Mouse (Mus musculus) megakaryocyte progenitor cell, adult 5-6 weeks (primary cell): ENCODE results near the gene Chd3. TPM values are rescaled to one million over a fixed set of nuclear protein-coding genes. Genes with fewer than 3 reads are reported as not detected.
"Not testable (repeated sequence)": the region's sequence is repeated elsewhere in the genome, so short reads cannot be mapped to it uniquely, and the experiment has no call there.

ENCODE experiments used
- ATAC-seq: replicated peaks from 2 replicates; pipeline ENCODE4 v1.8.0; 2016; ENCODE audit warnings: mild to moderate bottlenecking, moderate TSS enrichment, inconsistent platforms; ENCODE audit not compliant: poor library complexity
- total RNA-seq, 2 experiments: library from RNA; stranded (forward) in 1 of 2; stranded (reverse) in 1 of 2; fragments of 157-497, 149-512 nt in 1 of 2; fragments of 200-1000 nt in 1 of 2; gene quantifications; 2 replicates each; pipeline versions ENCODE4 v1.2.3 to v1.2.4; 2015 to 2017

The Chd3 gene
- total RNA-seq, 2 experiments from 2014 or later = 19.9 to 22.4 TPM

DNA sequence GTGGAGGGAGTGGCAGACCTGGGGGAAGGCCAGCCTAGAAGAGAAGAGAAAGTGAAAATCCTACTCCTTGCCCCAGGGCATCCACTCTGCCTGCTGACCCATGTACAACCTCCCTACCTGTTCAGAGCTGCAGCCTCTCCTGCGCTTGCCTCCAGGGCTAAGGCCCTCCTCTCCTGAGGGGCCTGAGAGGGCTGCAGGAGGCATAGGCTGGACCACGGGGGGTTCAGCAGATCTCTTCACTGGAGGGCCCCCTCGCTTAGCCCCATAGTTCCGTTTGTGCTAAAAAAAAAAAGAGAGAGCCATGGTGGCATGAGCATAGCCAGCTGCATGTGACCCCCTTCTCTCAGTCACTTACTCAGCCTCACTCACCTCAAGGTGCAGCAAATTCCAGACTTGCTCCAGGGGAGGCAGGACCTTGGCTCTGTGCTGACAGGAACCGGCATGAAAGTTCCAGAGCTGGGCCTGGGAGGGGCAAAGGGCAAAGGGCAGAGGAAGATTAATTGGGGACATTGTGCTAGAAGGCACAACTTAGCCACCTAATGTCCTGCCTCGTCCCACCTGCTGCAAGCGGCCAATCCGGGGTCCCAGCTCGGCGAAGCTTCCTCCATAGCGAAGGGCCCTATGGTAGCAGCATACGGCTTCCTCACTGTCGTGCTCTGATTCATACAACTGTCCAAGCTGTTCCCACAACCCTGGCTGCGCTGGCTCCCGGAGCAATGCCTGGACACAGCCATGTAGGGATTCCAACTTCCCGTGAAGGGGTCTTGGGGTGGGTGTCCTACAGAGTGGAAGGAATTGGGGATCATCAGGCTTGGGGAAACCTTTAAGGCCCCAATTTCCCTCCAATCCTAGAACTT, 37.9 kb upstream of the Chd3 start:
- no peak for ATAC-seq

DNA sequence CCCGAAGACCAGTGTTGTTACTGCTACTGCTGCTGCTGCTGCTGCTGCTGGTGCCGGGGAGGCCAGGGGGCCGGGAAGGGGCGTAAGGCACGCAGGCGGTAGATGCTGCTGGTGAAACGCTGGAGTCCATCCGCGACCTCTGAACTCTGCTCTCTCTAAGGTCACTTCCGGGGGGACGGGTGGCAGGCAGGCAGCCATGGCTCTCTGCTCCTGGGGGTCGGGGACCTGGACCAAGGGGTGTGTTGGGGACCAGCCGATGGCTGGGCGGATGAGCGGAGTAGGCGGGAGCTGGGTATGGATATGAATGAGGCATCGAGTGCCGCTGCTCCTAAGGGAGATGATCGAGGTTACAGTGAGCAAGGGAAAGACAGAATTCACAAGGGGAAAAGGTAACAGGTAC, 37.1 kb upstream of the Chd3 start:
- no peak for ATAC-seq

DNA sequence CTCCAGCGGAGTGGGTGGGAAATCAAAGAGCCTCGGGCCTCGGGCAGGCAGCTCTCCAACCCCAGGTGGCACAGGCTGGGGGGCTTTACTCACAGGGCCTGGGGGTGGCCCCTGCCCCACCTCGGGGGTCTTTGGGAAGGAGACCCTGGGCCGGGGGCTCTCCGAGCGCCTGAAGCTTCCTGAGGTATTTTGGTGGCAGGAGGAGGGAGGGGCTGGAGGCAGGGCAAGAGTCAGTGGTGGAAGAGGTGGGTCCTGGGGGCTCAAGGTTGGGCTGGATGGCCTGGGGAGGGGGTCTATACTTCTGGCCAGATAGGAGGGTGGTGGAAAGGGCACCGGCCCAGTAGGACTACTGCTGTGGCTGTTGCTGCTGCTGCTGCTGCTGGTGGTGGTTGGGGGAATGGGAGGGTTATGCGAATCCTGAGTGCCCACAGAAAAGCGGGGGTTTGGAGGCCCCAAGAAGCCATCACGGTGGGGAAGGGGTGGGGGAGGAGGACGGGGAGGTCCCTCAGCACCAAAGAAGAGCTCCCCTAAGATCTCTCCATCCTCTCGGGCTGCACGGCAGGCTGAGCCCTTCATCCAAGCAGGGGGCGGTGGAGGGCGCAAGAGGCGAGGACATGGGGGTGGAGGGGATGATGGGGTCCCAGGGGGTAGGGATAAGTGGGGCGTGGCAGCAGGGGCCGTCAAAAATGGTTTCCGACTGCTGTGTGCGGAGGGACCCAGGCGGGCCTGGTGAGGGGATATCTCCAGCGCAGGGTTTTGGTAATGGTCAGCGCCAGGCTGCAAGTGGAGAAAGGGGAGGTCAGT, 36.4 kb upstream of the Chd3 start:
- no peak for ATAC-seq

DNA sequence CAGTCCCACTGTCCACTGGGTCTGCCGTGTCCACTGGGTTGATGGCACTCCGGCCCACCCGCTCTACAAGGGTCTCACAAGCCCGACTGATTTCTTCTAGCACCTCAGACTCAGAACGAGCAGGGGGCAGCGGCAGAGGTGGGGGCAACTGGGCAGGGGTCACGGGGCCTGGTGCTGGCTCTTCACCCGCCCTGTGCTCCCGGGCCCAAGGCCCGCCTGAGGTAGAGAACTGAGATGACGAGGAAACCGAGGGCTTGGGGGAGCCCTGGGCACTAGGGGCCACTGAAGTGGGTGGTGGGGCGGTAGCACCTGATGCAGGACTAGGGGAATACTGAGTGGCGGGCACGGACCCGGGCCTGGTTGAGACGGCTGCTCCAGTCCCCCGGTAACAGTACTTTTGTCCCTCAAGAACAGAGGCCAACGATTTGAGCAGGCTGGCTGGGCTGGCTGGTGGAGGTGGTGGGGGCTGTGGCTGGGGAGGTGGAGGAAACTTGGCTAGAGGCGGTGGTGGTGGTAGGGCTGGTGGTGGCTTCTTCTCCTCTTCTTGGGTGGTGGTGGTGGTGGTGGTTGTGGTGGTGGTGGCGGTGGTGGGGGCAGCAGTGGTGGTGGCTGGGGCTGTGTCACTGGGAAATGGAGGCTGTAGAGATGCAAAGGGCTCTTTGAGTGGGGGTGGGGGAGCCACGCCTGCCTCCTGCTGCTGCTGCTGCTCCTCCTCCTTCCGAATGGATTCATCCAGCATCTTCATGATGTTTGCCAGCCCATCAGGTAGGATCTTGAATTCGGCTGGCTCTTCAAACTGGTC, 35.6 kb upstream of the Chd3 start:
- no peak for ATAC-seq

DNA sequence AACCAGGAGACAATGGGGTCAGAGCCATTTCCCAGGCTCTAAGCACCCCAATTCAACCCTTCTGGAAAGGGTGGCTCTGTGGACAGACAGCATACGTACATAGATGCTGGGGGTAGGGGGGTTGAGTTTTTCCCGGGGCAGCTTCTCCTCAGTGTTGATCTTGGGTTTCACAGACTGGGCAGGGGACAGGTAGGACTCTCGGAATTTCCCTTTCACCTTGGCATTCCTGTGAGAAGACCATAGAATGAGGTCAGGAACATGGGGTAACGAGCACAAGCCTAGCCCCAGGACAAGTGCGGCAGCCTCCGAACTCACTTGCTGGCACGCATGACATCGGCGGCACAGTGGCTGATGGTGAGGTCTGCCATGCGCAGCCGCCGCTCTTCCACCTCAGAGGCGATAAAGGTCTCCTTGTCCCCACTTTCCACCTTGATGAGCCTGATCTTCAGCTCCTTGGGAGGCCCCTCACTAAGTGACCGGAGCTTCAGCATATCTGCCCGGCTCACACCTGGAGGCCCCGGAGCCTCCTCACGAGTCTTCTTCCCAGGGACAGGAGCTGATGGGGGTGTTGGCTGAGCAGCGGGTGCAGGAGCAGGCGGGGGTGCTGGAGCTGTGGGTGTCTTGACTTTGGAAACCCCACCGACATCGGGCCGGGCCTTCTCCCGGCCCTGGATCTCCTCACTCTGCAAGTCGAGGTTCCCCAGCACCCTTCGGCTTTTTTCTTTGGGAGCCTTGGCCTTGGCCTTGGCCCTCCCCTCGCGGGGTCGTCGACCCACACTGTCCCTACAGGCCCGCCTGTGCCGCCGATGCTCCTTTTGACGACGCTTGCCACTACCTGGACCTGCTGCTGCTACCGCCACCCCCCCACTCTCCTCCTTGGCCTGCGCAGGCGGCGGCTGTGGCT, 34.7 kb upstream of the Chd3 start:
- ATAC-seq = no peak

DNA sequence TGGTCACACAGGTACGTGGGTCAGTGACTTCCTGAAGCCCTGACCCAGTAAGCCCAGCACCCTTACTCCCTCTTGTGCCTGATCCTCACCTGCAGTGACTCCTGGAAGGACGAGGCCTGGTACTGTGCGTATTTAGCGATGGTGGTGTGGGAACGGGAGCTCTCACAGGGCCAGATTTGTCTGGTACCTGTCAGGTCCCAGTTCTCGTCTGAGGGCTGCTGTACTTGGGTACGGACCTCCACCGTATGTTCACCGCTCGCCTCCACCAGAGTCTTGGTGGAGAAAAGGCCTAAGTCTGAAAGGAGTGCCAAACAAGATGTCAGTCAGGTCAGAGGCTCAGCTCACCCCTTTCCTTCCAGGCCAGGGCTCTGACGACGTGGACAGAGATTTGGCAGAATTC, 32.8 kb upstream of the Chd3 start:
- ATAC-seq = no peak

DNA sequence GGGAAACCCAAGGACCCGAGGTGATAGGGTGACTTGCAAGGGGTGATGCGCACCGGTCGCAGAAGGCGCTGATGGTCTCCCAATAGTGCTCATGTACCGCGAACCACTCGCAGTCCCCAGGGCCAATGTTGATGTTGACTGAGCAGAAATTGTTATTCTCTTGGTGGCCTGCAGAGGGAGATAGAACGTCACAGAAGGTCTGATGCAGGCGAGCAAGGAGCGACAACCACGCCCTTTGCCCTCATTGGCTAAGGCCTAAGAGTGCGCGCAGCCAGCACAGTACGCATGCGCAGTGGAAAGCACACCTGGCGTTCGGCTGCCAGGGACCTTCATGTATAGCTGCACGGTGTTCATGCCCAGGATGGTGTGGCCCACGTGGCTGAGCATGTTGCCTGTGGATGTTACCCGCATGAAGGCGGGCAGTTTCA, 32.0 kb upstream of the Chd3 start:
- ATAC-seq = peak; percentile 97

DNA sequence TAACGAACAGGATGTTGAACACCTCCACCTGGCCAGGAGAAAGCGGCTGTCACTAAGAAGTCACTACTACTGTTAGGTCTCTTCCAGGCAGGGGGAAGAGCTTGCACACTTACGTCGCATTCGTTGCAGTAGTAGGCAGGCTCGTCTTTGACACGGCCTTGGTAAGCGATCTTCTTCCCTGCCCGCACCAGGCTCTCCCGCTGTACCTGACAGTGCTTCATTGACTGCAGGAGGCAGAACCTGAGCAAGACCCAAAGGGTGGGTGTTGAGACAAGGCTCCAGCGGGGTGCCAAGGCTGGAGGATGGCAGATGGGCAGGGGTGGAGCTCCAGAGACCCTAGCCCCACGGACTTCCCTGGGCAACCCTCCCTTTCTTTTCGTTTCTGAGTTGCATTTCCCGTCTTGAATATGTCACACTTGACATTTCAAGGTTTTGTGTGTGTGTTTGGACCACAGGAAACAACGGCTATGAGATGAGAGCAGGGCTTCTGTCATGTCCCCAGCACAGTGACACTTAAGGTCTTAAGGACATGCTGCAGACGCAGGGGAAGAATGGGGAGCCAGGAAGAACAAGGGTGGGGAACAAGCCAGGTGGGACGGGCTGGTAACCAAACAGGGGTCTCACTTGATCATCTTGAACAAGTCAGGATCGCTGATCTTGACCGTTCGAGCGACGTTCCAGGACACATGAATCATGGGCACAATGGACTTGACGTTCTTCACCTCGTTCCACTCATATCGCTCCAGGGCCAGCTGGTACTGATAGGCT, 31.1 kb upstream of the Chd3 start:
- no peak for ATAC-seq

DNA sequence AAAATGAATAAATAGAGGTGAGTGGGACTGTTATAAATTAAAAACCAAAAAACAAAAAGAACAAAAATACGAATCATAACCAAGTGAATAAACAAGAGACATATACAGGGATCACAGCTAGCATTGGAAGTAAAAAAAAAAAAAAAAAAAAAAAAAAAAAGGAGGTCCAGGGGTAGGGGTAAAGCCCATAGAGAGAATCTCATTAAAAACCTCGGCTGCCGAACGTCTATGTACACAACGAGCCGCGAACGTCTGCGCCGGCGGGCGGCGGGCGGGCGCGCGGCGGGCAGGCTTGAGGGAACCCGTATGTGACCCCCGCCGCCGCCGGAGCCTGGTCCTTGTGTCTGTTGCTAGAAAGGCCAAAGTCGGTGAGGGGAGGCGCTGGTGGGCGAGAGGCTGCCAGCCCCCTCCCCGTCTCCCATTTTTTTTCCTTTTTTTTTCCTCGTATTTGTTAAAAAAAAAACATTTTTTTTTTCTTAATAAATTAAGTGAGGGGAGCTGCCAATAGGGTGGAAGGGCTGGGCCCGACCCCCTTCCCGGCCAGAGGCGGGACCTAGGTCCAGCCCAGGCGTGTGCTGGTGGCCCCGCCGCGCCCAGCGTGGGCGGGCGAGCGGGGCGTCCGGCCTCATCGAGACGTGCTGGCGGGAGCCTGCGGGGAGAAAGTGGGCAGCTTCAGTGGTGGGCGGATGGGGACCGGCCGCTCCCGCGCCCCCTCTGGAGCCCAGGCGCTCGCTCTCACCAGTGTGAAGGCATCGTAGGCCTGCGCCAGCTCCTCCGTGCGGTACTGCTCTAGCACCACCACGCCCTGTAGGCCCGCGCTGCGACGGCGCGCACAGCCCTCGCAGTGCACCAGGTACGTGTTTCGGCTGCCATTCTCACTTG, 30.2 kb upstream of the Chd3 start:
- no peak for ATAC-seq

DNA sequence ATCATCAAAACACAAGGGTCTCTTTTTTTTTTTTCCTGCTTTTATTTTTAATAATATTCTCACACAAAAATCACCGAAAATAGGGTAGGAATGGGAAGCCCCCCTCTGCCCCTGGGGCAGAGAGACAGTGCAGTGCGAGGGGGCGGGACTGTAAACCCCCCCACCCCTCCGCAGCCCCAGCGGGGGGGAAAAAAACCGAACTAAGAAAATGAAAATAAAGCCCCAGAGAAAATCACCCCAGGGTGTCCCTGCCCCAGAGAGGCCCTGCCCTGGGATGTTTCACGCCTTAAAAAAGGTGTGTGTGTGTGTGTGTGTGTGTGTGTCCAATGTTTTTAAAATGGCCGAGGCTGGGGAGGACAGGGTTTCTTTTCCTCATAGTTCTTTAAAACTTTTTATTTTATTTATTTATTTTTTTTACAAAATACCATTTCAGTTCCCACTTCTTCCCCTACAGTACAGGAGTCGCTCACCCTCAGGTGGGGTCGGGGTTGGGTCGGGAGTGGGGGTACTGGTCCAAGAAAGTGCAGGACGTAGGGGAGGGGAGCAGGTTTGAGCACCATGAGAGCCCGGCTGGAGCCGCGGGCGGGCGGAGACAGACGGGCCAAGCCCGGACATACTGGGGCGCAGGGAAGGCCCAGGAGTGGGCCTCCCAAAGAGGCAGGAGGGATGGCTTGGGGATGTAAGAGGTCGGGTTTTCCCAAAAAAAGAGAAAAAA, 29.4 kb upstream of the Chd3 start:
- no peak for ATAC-seq

DNA sequence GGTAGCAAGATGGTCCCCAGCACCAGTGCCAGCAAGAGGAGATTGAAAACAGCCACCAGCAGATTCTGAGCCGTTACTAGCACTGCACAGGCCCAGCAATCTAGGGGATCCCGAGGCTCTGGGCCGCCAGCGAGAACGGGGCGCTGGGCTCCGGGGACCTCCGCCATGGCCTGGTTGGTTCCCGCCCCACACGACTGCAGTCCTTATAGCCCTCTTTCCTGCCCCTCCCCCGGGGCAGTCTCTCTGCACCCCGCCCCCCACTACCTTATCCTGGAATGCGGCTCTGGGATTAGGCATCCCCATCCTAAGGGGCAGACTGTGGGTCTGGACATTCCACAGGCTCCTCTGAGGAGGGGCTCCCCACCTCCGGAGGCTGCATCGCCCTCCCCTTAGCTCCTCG, 28.9 kb upstream of the Chd3 start, which contains the start of gene Tmem88:
Tmem88 (minus strand) TSS at position 176 of the 400 bp plus-strand sequence.
- no peak for ATAC-seq

DNA sequence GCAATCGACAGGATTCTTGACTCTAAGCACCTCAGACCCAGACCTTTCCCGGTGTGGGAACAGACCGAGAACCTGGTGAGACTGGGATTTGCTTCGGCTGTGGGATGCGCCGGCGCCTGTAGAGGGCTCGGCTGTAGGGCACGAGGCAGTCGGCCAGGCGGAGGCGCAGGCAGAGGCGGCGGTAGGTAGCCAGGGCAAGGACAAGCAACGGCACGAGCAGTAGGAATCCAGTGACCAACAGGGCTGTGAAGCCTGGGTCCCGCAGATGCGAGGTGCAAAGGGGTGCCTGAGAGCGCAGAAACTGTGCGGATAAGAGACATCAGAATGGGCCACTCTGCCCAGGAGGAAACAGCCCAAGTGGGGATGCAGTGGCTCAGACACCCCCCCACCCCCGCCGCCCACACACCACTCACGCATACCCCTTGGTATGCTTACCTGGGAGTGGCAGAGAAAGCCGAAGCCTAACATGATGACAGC, 28.4 kb upstream of the Chd3 start:
- ATAC-seq = no peak

DNA sequence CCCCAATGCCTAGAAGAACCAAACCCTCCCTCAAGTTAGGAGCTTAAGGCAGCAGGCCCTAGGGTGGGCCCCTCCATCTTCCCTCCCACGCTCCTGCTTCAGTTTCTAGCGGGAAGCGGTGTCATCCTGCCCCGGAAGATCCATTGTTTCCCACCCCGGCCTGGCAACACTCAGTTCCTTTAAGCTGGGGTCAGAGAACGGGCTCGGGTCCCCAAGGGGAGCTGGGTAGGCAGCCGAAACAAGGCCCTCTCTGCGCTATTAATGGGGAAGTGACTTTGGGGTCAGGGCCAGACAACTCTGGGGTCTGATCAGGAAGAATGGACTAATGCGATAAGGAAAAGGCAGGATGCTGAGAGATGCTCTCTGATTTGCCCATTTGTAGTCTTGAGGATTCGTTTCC, 27.6 kb upstream of the Chd3 start:
- ATAC-seq = no peak

DNA sequence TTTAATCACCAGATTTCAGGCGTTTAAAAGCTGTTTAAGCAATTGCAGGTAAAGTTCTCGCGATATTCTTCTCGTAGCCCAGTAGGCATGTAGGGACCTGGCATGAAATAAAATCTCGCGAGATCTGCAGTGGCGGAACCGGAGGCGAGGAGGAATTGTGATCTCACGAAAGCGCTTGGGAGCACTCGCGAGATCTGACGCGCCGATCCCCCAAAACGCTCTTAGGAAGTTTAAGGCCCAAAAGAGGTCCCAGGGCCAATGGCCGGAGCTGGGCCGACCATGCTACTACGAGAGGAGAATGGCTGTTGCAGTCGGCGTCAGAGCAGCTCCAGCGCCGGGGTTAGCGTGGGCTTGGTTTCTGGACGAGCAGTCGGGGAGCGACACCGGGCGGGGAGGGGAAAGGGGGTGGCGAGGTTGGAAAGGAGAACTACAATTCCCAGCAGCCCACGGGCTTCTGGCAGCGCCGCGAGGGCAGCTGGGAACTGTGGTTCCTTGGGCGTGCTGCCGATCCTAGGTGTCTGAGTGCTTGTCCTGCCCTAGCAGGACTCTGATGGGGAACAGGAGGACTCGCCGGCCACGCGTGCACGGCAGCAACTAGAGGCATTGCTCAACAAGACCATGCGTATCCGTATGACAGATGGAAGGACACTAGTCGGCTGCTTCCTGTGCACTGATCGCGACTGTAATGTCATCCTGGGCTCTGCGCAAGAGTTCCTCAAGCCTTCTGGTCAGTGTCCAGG, 26.6 kb upstream of the Chd3 start:
- ATAC-seq = peak; percentile 84

DNA sequence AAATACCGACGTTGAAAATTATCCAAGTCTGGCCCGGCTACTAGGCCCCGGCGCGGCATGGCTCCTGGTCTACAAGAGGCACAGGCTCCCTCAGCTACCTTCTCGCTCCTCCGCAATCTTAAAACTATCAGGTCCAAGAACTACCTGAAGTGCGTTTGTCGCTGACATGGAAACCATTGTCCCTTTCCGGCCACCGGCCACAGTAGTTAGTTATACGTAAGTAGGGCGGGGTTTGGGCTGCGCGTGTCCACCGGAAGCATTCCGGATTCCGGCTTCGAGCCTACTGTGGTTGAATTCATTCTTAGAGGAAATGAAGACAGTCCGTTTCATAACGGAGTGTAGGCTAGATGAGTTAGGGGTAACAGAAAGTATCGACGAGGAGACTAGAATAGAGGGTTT, 26.0 kb upstream of the Chd3 start, which contains the start of the genes Naa38 and Cyb5d1:
Naa38 (plus strand) TSS at position 253 of the 399 bp plus-strand sequence.
Cyb5d1 (minus strand) TSS at position 397 of the 399 bp plus-strand sequence.
- ATAC-seq = peak; percentile 63

DNA sequence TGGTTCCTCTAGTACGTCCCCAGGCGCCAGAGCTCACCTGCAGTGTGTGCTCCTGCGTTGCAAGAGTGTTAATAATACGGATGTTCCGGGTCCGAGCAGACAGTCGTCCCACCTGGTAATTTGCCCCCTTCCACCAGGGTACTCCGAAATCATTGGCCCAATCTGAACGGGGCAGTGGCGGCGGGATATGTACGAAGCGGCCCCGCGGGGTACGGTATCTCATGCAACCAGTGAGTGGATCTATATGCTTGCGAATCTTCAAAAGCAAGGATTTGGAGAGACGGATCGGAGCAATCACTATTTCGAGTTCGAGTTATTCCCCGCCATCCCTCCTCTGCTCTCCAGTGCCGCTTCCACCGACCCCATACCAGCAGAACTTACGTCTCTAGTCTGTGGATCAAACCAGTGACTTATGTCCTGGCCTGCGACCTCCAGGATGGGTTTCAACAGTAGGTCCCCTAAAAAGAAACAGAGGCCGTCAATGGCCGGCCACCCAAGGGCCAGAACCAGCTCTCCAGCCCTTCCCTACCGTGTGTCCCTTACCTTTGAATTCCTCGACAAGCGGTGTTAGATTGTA, 25.5 kb upstream of the Chd3 start:
- not testable (repeated sequence) for ATAC-seq
